Mouse (Mus musculus) embryonic stem cell, embryonic (primary cell): ENCODE data around the gene Asap2.

ENCODE experiments used
- CTCF ChIA-PET, 4 experiments: fragments of 300-600 bp in 2 of 4; fragments of 350-600 bp in 2 of 4; sonication (Branson Sonifier 250); formaldehyde crosslinking; loops; one replicate each; lab custom pipeline; 2022; ENCODE audit warnings: inconsistent platforms in 2 of 4; lab: Charles Lee
- POLR2A ChIA-PET, 4 experiments: fragments of 300-600 bp in 2 of 4; fragments of 350-600 bp in 2 of 4; sonication (Branson Sonifier 250); formaldehyde crosslinking; loops; one replicate each; lab custom pipeline; 2022; ENCODE audit warnings: antibody characterized with exemption in 4 of 4, inconsistent platforms in 1 of 4; lab: Charles Lee

The Asap2 gene

GRCm38 (mm10) chr12:21126516-21126915 lies 136.3 kb downstream of the Asap2 start:
- POLR2A ChIA-PET = interaction anchor here in 2 of 4 experiments (1.1 to 3.1 kb wide), 4 partner anchors 8 to 15 kb away, joined by 3 to 14 read pairs (median 4); no protein-coding TSS in a partner anchor

GRCm38 (mm10) chr12:21128930-21129869 lies 138.9 kb downstream of the Asap2 start:
- ChIA-PET CTCF (interaction anchor here in 2 of 4 experiments (1.3 to 1.6 kb wide), 3 partner anchors 17 to 18 kb away, joined by 3 to 5 read pairs (median 4); no protein-coding TSS in a partner anchor), POLR2A (interaction anchor here (0.6 to 1.9 kb wide), 11 partner anchors 8 to 255 kb away, joined by 3 to 9 read pairs (median 4); no protein-coding TSS in a partner anchor)

More at GRCm38 (mm10) chr12:21126516-21126915, 136.3 kb downstream of the Asap2 start:
- CTCF ChIA-PET = interaction anchor here in 2 of 4 experiments (1.4 to 1.6 kb wide), 2 partner anchors 14 to 15 kb away, joined by 4 to 6 read pairs; no protein-coding TSS in a partner anchor

GRCm38 (mm10) chr12:21130274-21130823 lies 140.1 kb downstream of the Asap2 start:
- ChIA-PET POLR2A (interaction anchor here in 2 of 4 experiments (1.3 to 1.9 kb wide), 2 partner anchors 18 to 161 kb away, joined by 4 to 5 read pairs; no protein-coding TSS in a partner anchor), CTCF (no interaction called here)

- CTCF ChIA-PET = interaction anchor here in 3 of 4 experiments (0.6 to 1.9 kb wide), 5 partner anchors 9 to 290 kb away, joined by 3 to 5 read pairs (median 3); no protein-coding TSS in a partner anchor
- POLR2A ChIA-PET = interaction anchor here in 3 of 4 experiments (0.7 to 5.4 kb wide), 14 partner anchors 9 to 1175 kb away, joined by 3 to 46 read pairs (median 4); partner anchors contain the start of genes Itgb1bp1 (in 2 of the 3) and Ywhaq (in 2 of the 3)
Observed at GRCm38 (mm10) chr12:21132537-21132936, 142.3 kb downstream of the Asap2 start.

- POLR2A ChIA-PET = interaction anchor here in 3 of 4 experiments (1.0 to 5.4 kb wide), 15 partner anchors 9 to 1176 kb away, joined by 3 to 46 read pairs (median 6); partner anchors contain the start of genes Ywhaq (in 2 of the 3) and Itgb1bp1 (in 1 of the 3)
- CTCF ChIA-PET = interaction anchor here (1.0 to 2.3 kb wide), 12 partner anchors 9 to 133 kb away, joined by 3 to 23 read pairs (median 6); no protein-coding TSS in a partner anchor
Observed at GRCm38 (mm10) chr12:21133031-21133430, 142.8 kb downstream of the Asap2 start.

- CTCF ChIA-PET = interaction anchor here (0.6 to 2.3 kb wide), 37 partner anchors 9 to 362 kb away, joined by 3 to 23 read pairs (median 5); partner anchors contain the start of gene Itgb1bp1 (in 1 of the 4)
- POLR2A ChIA-PET = interaction anchor here (0.6 to 5.4 kb wide), 61 partner anchors 8 to 284 kb away, joined by 3 to 46 read pairs (median 4); partner anchors contain the start of genes Itgb1bp1 (in 2 of the 4), Ywhaq (in 2 of the 4), Adam17 (in 1 of the 4) and Cpsf3 (in 1 of the 4)
Observed at GRCm38 (mm10) chr12:21133972-21134859, 144.0 kb downstream of the Asap2 start.

- CTCF ChIA-PET = interaction anchor here in 3 of 4 experiments (0.7 to 2.3 kb wide), 5 partner anchors 23 to 150 kb away, joined by 3 to 12 read pairs (median 3); partner anchors contain the start of gene Itgb1bp1 (in 1 of the 3)
- POLR2A ChIA-PET = interaction anchor here in 3 of 4 experiments (0.7 to 5.4 kb wide), 21 partner anchors 8 to 281 kb away, joined by 3 to 46 read pairs (median 4); partner anchors contain the start of gene Ywhaq (in 1 of the 3)
Observed at GRCm38 (mm10) chr12:21135651-21136461, 145.6 kb downstream of the Asap2 start.

- CTCF ChIA-PET = interaction anchor here in 1 of 4 experiments (1.0 kb wide), 1 partner anchor 149 kb away, joined by 3 read pairs; the partner anchor contains the start of gene Itgb1bp1
Observed at GRCm38 (mm10) chr12:21136462-21136751, 146.1 kb downstream of the Asap2 start.

GRCm38 (mm10) chr12:21139560-21139959 lies 149.3 kb downstream of the Asap2 start:
- POLR2A ChIA-PET = interaction anchor here in 1 of 4 experiments (1.0 to 1.3 kb wide), 2 partner anchors 27 to 28 kb away, joined by 3 to 6 read pairs; no protein-coding TSS in a partner anchor

More at GRCm38 (mm10) chr12:21136462-21136751, 146.1 kb downstream of the Asap2 start:
- POLR2A ChIA-PET = interaction anchor here in 2 of 4 experiments (0.6 to 4.4 kb wide), 11 partner anchors 8 to 61 kb away, joined by 3 to 46 read pairs (median 4); no protein-coding TSS in a partner anchor

GRCm38 (mm10) chr12:21140153-21140552 lies 149.9 kb downstream of the Asap2 start:
- ChIA-PET POLR2A (interaction anchor here in 1 of 4 experiments (1.0 to 1.3 kb wide), 3 partner anchors 27 to 29 kb away, joined by 3 to 6 read pairs (median 3); no protein-coding TSS in a partner anchor), CTCF (no interaction called here)

More at GRCm38 (mm10) chr12:21139560-21139959, 149.3 kb downstream of the Asap2 start:
- CTCF ChIA-PET = no interaction called here

- CTCF ChIA-PET = no interaction called here
- POLR2A ChIA-PET = interaction anchor here in 1 of 4 experiments (1.1 to 1.3 kb wide), 2 partner anchors 26 to 30 kb away, joined by 3 to 6 read pairs; no protein-coding TSS in a partner anchor
Observed at GRCm38 (mm10) chr12:21140741-21141308, 150.6 kb downstream of the Asap2 start.

GRCm38 (mm10) chr12:21141691-21142300 lies 151.5 kb downstream of the Asap2 start:
- CTCF ChIA-PET = no interaction called here
- POLR2A ChIA-PET = interaction anchor here in 3 of 4 experiments (0.5 to 2.4 kb wide), 7 partner anchors 9 to 306 kb away, joined by 3 to 10 read pairs (median 3); partner anchors contain the start of gene Ywhaq (in 1 of the 3)

- ChIA-PET POLR2A (interaction anchor here in 3 of 4 experiments (0.5 to 2.4 kb wide), 8 partner anchors 10 to 305 kb away, joined by 3 to 10 read pairs (median 4); partner anchors contain the start of gene Ywhaq (in 1 of the 3)), CTCF (no interaction called here)
Observed at GRCm38 (mm10) chr12:21142489-21143254, 152.4 kb downstream of the Asap2 start.

GRCm38 (mm10) chr12:21144602-21145001 lies 154.3 kb downstream of the Asap2 start:
- POLR2A ChIA-PET = interaction anchor here in 2 of 4 experiments (1.1 to 1.6 kb wide), 4 partner anchors 9 to 141 kb away, joined by 3 to 7 read pairs (median 3); partner anchors contain the start of gene Itgb1bp1 (in 1 of the 2)
- CTCF ChIA-PET = interaction anchor here in 1 of 4 experiments (0.7 kb wide), 1 partner anchor 10 kb away, joined by 4 read pairs; no protein-coding TSS in a partner anchor
